Mouse (Mus musculus) E14TG2a.4 (cell line): ENCODE measurements around the gene Gpr35.

Source experiments
- H3K27me3 ChIP-seq: 2 replicates; pipeline ENCODE4 v1.6.1; 2014; ENCODE audit warnings: low read length, control low read depth; ENCODE audit not compliant: insufficient read depth
- H3K36me3 ChIP-seq: 2 replicates; pipeline ENCODE4 v1.6.1; 2014; ENCODE audit warnings: low read length, control low read depth; ENCODE audit not compliant: insufficient read depth
- H3K4me1 ChIP-seq: replicated peaks from 2 replicates; pipeline ENCODE4 v1.6.1; 2014; ENCODE audit warnings: low read depth, low read length, control low read depth
- H3K4me3 ChIP-seq: replicated peaks from 2 replicates; pipeline ENCODE4 v1.5.1; 2014; ENCODE audit warnings: mild to moderate bottlenecking, low read length
- H3K9me3 ChIP-seq: 2 replicates; pipeline ENCODE4 v1.6.1; 2014; ENCODE audit warnings: low read length, control low read depth
- CTCF ChIP-seq: conservative IDR thresholded peaks from 2 replicates; pipeline ENCODE4 v1.5.1; 2014; ENCODE audit warnings: low read length
- NANOG ChIP-seq: IDR thresholded peaks from 2 replicates; pipeline ENCODE4 v1.6.1; 2014; ENCODE audit warnings: borderline replicate concordance, low read length, mixed read lengths
- POU5F1 ChIP-seq: IDR thresholded peaks from 2 replicates; pipeline ENCODE4 v1.6.1; 2014; ENCODE audit warnings: low read length, borderline replicate concordance

Gene Gpr35

DNA sequence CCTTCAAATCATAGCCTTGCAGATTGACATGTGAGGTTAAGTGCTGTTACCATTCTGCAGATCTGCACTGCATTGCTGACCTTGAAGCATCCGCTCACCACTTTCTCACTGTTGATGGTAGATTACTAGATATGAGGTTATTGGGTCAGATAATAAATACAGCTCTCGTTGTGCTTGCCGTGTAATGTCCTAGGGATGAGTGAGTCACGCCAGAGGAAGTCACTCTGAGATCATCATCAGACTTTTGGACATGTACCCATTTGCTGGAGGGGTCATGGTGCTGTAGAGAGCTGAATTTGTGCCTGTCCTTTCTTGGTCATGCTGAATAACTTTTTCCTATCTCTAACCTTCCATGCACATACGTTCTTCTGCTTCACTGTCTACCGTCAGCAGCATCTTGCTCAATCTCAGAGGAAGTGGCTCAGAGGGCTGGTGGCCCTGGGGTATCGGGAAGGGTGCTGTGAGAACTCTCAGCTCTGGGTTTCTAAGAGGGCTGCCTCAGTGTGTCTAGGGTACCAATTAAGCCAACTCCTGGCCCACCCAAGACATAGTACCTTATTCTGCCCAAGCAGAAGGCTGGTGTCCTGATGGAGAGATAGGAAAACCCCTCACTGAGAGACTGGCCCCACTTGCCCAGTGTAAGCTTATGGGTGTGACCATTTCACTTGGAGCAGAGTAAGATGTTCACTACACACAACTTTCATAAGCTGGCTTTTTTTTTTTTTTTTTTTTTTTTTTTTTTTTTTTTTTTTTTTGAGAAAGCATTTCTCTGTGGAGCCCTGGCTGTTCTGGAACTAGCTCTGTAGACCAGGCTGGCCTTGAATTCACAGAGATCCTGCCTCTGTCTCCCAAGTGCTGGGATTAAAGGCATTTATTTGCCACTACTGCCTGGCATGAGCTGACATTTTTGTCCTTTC lies 21.5 kb downstream of the Gpr35 start:
- H3K9me3 ChIP-seq, result peaks cover 12% of the 10 kb centered on the region
- no peaks in the 10 kb centered on the region for H3K36me3 ChIP-seq
- TF ChIP-seq CTCF (no peak), POU5F1 (no peak), NANOG (no peak)
- no peak overlapping the region for H3K4me3 ChIP-seq
- peaks cover 3% of the 10 kb centered on the region; the same call in 1 of the 2 replicates for H3K4me1 ChIP-seq
- H3K27me3 ChIP-seq, result peaks cover 10% of the 10 kb centered on the region

DNA sequence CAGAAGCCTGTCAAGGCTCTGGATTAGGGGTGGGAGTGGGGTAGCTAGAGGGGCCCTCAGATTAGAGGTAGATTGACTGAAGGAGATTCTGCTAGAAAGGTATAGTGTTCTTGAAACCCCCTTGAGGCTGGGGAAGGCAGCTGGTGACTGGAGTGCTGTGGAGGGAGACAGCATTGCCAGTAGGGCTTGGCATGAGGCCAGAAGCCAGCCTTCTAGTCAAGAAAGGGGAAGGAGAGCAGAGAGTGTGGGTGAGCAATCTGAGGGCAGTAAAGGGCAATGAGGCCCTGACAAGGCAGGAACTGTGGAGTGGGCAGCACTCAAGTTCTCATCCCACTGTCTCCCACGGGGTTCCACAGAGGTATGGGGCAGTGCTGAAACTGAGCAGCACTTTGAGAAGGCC lies 22.2 kb downstream of the Gpr35 start:
- H3K27me3 ChIP-seq, result peaks cover 17% of the 10 kb centered on the region
- no peak overlapping the region for H3K4me3 ChIP-seq
- peaks cover 9% of the 10 kb centered on the region for H3K4me1 ChIP-seq
- peaks cover 12% of the 10 kb centered on the region for H3K9me3 ChIP-seq
- H3K36me3 ChIP-seq, result no peaks in the 10 kb centered on the region
- TF ChIP-seq NANOG (no peak), POU5F1 (no peak), CTCF (no peak)

DNA sequence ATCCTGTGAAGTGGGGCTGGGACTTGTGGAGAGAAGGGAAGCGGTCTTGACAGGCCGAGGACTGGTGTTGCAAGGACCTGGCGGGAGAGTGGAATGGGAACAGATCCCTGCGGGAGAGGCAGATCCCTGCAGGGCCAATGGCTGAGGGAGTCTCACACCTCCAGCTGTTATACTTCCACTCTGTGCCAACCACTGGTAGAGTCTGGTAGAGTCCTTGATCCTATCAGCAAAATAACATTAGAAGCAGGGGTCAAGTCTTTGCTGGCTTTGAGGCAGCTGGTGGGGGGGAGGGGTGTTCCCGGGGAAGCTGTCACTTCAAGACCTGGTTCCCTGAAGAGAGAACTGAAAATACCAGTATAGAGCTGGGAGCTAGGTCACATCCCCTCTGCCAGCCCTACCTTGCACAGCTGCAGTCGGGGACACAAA lies 25.5 kb downstream of the Gpr35 start:
- Histone ChIP-seq H3K9me3 (no peaks in the 10 kb centered on the region), H3K36me3 (no peaks in the 10 kb centered on the region), H3K27me3 (peaks cover 32% of the 10 kb centered on the region), H3K4me1 (peaks cover 33% of the 10 kb centered on the region), H3K4me3 (no peak overlapping the region)
- no peak for TF ChIP-seq CTCF
- TF ChIP-seq POU5F1, result no peak
- TF ChIP-seq NANOG, result no peak

DNA sequence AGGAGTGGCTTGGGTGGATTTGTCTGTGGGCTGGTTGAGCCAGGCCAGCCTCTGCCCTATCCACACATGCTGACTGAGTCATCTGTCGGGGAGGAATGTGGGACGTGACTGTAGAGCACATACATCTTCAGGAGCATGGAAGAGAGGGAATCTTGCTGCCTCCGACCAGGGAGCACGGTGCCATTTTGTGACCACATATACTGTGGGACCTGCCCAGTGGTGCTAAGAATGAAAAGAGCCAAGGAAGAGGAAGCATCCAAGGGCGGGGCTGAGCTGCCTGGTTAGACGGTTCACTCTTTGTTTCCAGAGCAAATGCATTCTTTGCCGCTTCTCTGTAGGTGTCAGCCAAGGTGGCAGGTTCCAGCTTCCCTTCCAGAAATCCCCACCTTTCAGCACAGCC lies 28.0 kb downstream of the Gpr35 start:
- Histone ChIP-seq H3K4me1 (peaks cover 33% of the 10 kb centered on the region), H3K36me3 (no peaks in the 10 kb centered on the region), H3K4me3 (peak overlapping the region; percentile 35), H3K9me3 (no peaks in the 10 kb centered on the region), H3K27me3 (peaks cover 35% of the 10 kb centered on the region)
- TF ChIP-seq CTCF (no peak), NANOG (no peak)

DNA sequence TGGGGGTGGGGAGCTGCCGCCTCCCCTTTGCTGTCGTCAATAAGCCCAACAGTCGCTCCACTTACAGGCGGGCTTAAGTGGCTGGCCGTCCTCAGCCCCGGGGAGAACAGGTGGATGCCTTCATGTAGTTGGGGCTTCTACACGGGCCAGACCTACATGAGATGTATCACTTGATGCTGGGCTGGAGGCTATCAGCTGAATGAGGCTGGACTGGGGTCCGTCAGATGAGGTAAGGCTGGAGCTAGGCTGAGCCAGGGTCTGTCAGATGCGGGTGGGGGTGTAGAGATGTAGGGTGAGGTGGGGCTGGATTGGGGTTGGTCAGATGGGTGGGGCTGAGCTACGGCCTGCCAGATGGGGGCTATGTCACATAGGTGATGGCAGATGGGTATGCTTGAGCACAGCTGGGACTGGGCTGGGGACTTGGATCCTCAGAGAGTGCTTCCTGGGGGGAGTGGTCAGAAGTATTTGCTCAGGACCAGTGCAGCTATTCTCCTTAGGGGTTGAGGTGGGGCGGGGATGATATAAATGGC lies 28.5 kb downstream of the Gpr35 start:
- Histone ChIP-seq H3K27me3 (peaks cover 33% of the 10 kb centered on the region), H3K4me1 (peaks cover 33% of the 10 kb centered on the region), H3K9me3 (no peaks in the 10 kb centered on the region), H3K36me3 (no peaks in the 10 kb centered on the region), H3K4me3 (peak overlapping the region; percentile 35)
- TF ChIP-seq POU5F1, result no peak
- no peak for TF ChIP-seq NANOG
- no peak for TF ChIP-seq CTCF

DNA sequence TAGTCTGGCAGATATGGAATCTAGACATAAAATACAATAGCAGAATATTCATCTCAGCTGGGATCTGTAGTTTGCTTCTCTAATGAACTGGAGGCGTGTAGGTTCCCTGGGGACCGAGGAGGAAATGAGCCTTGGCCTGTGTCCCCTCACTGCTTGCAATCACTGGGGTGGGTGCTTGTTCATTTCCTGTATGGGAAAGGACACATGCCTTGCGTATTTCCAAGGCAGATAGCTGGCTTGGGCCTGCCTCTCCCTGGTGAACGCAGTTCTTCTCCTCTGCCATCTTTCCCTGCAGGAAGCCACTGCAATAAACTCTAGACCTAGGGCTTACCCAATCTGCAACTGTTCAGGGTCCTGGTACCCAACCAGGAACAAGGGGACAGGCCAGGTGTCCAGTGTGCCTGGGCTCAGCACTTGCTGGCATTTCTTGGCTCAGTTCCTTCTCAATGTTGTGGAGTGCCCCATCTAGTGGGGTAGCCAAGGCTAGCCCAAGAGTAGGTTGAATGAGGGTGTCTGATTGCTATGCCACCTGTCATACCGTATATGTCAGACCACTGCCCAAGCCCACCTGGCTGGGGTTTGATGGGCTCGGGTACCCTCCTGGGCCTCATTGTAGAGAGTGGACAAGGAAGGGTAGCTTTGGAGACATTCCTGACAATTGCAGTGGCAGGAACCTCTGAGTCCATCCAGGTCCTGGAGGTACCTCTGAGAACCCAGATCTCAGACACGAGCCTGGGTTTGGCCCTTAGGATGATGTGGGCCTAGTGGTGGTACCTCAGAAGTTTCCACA lies 30.6 kb downstream of the Gpr35 start:
- Histone ChIP-seq H3K36me3 (no peaks in the 10 kb centered on the region), H3K27me3 (peaks cover 33% of the 10 kb centered on the region), H3K4me1 (peaks cover 29% of the 10 kb centered on the region), H3K9me3 (no peaks in the 10 kb centered on the region), H3K4me3 (no peak overlapping the region)
- TF ChIP-seq NANOG, result no peak
- TF ChIP-seq POU5F1, result no peak
- TF ChIP-seq CTCF, result no peak

DNA sequence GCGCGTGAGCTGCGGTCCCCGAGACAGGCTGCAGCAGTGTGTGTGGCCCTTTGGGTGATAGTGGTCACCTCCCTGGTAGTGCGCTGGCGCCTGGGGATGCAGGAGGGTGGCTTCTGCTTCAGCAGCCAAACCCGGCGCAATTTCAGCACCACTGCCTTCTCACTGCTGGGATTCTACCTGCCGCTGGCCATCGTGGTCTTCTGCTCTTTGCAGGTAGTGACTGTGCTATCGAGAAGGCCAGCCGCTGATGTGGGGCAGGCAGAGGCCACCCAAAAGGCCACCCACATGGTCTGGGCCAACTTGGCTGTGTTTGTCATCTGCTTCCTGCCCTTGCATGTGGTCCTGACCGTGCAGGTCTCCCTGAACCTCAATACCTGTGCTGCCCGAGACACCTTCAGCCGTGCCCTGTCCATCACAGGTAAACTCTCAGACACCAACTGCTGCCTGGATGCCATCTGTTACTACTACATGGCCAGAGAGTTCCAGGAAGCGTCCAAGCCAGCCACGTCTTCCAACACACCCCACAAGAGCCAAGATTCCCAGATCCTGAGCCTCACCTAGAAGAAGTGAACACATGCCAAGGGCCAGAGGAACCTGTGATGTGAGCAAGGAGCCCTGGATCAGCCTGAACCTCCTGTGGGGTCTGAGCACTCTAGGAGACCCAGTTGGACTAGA lies 32.4 kb downstream of the Gpr35 start:
- TF ChIP-seq POU5F1 (no peak), CTCF (no peak), NANOG (no peak)
- Histone ChIP-seq H3K4me3 (no peak overlapping the region), H3K27me3 (peaks cover 17% of the 10 kb centered on the region), H3K4me1 (peaks cover 21% of the 10 kb centered on the region), H3K9me3 (no peaks in the 10 kb centered on the region), H3K36me3 (no peaks in the 10 kb centered on the region)

DNA sequence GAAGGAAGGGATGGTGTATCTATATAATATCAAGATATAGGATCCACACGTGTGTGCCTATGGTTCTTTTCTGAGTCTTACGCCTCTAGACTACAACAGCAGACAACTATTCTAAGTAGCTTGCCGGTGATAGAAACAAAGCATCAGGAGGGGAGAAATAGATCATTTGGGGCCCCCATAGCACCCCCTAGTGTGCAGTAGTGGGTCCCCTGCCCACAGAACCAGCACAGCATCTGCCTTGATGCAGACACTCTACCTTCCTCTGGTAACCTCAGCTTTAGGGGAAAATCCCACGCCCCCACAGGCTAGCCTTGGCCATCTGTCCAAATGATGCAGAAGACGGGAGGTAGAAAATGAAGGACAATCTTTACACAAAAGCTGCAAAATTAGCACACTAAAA lies 34.3 kb downstream of the Gpr35 start:
- H3K36me3 ChIP-seq, result no peaks in the 10 kb centered on the region
- H3K9me3 ChIP-seq, result no peaks in the 10 kb centered on the region
- H3K27me3 ChIP-seq, result peaks cover 4% of the 10 kb centered on the region; the same call in 1 of the 2 replicates
- H3K4me3 ChIP-seq, result no peak overlapping the region
- peaks cover 2% of the 10 kb centered on the region; the same call in 1 of the 2 replicates for H3K4me1 ChIP-seq
- TF ChIP-seq CTCF (0 out of 2 replicates have a peak, but pooled peaks have one; percentile 9), NANOG (no peak), POU5F1 (no peak)
